Mouse (Mus musculus): Measurements from ENCODE around the gene Gins2. TPM values are rescaled to one million over a fixed set of nuclear protein-coding genes. Genes with fewer than 3 reads are reported as not detected.
A peak's percentile ranks its signal among the peaks of the same experiment; 100 is the strongest.

Gins2 gene
- total RNA-seq, 2 experiments from 2014 or later = 3.2 to 6.4 TPM

- DNase-seq = no peak
- intact Hi-C loops (cut with DNase I) = no loop called here
Measured at GRCm38 (mm10) chr8:120549922-120550321, 39.2 kb downstream of the Gins2 start.

DNA sequence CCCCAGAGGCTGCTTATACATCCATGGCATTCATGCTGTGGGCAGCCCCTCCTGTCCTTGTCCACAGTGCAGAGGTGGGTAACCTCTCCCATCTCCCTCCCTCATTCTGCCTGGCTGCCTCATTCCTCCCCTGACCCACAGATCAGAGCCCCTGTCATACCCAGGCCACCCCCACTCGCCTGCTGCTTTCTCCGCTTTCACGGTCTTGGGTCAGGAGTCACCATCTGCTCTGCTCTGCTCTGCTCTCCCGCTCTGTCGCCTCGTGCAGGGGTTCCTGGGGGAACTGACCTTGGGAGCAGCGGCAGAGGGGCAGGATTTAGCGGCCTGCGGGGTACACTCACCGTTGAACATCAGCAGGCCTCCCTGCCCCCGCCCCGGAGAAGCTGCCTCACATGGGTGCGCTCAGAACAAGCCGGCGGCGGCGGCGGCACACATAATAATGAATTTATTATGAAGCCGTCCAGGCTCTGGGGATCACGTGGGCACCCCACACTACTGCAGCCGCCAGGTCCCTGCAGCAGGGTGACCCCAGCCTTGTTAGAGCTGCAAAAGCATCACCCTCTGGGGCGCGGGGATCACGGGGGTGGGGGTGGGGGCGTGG is 39.7 kb downstream of the Gins2 start:
- no peak for DNase-seq
- intact Hi-C loops (cut with DNase I) = no loop called here

DNA sequence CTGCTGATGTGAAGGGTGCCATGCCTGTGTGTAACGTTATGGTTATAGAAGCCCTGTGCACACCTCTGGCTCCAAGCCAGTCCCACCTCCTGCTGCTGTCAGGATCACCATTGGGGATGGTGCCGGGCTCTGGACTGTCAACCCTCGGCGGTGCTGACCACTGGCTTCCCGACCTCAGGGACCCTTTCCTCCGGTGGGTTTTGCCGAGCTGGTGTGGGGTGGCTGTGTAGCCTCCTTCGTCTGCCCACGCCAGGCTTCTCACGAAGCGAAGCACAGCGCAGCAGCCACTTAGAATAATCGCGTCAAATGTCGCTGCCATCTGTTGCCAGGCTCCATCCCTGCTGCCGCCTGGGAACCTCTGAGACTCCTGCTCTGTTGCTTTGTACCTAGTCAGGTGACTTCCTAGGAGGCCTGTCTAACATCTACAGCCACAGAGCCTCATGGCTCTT is 40.8 kb downstream of the Gins2 start:
- no peak for DNase-seq
- intact Hi-C loops (cut with DNase I) = no loop called here

GRCm38 (mm10) chr8:120547562-120547961 is 41.5 kb downstream of the Gins2 start:
- intact Hi-C loops (cut with DNase I) = no loop called here
- no peak for DNase-seq

- intact Hi-C loops (cut with DNase I) = no loop called here
- no peak for DNase-seq
Measured at GRCm38 (mm10) chr8:120544155-120544554, 44.9 kb downstream of the Gins2 start.

DNA sequence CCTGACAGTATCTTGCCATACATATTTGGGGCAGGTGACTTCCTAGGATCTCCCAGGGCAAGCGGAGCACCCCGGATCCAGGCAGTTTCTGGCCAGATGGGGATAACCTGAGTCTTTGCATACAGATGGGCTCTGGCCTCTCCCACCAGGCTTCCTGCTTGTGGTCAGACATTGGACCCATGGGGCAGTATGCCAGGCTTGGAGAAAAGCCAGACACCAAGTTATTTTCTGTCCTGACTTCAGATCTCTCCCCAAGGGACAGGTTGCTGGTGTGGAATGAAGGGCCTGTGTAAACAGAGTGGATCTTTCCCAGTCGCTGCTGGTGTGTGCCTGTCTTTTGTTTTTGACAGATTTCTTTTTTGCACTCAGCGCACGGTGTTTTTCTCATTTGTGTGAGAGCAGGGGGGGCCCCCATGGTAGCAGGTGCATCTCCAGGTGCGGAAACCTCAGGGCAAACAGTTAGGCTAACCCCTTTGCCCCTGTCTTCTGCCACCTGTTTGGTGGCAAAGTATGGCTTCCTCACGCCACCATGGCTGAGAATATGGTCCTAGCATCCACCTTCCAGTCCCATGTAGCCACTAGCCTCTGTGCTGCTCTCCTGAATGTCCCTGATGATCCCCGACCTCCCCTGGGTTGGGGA is 45.6 kb downstream of the Gins2 start:
- intact Hi-C loops (cut with DNase I) = no loop called here
- peak; percentile 60 to 75 for DNase-seq

DNA sequence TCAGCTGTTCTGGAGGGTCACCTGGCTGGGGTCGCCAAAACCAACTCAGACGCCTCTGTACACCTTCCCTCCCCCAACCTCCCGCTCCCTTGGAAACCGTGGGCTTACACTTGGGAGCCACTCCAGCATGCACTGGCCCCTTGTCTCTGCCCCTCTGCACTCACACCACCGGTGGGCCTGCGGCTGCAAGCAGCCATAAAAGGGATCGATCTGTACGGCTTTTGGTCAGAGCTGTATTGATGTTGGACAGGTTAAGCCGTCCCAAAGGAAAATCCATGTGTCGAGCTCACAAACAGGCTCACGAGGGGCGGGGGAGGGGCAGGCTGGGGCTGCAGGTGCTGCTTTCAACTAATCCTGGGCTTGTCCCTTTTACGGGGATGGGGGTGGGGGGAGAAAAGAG is 46.1 kb downstream of the Gins2 start:
- intact Hi-C loops (cut with DNase I) = no loop called here
- DNase-seq = no peak

GRCm38 (mm10) chr8:120539775-120540625 is 49.1 kb downstream of the Gins2 start:
- no peak for DNase-seq
- intact Hi-C loops (cut with DNase I) = loop anchor here (2.0 kb wide), 1 partner anchor 21 kb away; no protein-coding TSS in a partner anchor

GRCm38 (mm10) chr8:120539381-120539774 is 49.7 kb downstream of the Gins2 start:
- peak in 1 of 2 experiments; percentile 50 for DNase-seq
- intact Hi-C loops (cut with DNase I) = no loop called here

DNA sequence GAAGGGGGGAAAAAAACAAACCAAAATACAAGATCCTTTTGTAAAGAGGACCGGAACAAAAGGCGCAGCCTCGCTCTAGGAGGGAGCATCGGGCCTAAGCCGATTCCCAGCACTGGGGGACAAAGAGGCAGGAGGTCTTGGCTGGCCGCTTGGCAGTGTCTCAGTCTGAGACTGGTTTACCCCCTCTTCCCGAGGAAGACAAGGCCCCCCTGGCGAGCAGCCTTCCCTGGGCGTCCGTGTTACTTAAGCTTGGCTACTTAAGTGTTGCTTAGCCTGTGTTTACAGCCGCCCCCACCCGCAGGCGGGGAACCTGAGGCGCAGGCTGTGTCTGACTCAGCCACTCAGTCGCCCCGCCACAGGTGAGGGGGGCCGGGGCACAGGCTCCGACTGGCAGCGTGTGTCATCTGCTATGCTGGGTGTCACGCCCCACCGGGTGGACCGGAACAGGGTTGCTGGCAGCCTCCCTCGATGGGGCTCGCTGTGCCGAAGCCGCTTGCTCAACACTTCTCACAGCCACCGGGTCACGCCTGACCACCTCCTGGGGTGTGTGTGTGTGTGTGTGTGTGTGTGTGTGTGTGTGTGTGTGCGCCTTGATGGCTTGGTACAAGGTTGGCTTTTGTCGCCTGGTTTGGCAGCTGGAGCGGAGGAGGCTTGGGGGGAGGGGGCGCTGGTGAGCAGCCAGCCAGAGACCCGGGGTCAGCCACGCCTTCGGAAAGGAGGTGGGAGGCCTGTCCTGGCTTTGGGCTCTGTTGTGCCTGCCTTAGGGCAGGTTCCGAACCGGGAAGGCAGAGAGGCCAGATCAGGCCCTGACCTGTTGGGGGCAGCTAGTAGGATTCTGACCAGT is 50.5 kb downstream of the Gins2 start:
- intact Hi-C loops (cut with DNase I) = no loop called here
- DNase-seq = peak; percentile 64 to 65

DNA sequence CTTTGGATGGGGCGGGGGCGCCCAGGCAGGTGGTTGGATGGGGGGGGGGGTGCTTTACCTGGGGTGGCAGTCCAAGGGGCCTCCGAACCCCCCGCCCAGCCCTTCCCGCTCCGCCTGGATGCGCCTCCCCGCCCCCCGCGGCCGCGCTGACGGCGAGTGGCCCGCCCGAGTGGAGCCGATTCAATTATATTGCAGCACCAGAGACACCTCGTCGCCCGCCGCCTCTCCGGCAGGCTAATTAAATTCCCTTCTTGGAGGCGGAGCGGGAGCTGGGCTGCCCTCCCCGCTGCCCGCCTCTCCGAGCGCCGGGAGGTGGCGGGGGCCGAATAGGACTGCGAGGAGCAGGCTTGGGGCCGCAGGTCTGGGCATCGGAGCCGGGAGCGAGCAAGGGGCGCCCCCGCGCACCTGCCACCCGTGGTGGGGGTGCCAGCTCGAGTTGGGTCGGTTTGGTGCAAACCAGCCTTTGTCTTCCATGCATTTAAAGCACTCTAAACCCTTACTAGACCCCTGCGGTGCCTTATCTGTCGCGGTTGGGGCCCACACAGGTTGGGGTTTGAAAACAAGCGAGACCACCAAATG is 51.2 kb downstream of the Gins2 start:
- intact Hi-C loops (cut with DNase I) = no loop called here
- peak; percentile 63 to 66 for DNase-seq

DNA sequence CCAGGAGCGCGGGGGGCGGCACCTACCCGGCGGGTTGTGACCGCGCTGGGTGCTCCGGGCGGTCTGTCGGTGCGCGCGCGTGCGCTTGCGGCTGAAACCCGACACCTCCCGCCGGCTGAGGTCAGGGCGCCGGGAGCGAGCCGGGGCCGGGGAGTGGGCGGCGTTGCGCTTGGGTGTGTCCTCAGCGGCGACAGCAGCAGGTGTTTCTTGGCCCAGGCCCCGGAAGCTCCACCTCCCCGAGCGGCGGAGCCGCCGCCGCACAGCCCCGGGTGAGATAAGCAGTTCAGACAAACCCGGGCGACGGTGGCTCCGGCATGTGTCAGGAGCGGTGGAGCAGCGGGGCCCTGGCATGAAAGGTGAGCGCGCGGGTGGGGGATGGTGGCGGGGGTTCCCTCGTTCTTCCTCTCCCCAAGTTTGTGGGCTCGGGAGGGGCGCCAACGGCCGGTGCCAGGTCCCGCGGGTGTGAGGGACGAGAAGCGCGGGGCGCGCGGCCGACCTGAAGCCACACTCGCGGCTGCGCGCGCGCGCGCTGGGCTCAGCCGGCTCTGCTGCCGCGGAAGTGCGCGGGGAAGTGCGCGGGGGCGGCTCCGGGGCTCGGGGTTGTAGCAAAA is 51.8 kb downstream of the Gins2 start:
- peak; percentile 84 to 85 for DNase-seq
- intact Hi-C loops (cut with DNase I) = no loop called here

DNA sequence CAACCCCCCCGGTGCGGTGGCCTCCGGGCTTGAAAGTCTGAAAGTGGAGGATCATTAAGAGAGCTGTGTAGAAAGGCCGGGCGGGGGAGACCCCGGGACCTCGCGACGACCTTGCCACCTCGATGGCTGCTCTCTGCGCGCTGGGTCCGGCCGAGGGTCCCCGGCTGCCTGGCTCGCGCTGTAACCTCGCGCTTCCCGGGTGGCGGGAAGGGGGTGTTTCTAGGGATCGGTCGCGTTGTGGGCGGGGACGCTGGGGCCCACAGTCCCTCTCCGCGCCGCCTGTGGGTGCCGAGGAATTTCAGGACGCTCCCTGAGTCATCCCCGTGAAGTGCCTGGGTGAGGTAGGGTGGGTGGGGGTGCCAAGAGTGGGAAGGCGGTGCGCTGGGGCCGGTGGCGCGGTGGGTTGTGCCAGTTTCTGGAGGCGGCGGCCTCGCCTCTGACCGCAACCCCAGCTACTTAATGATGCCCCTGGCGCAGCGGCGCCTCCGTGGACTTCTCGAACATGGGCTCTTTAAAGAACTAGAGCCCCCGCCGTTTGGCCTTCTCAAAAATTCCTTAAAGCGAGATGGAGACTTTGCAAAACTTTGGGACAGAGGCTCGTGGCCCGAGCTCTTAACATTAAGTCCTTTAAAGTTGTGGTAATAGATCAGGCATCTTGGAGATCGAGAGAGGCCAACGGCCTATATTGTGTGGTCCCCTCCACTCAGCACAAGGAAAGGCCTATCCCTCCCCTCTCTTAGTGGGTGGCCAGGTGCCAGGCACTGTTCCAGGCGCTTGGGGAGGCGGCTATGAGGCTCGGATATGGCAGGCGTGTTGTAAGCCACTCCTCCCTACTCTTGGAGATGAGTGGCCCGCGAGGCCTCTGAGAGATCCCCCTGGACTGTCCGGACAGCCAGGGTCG is 52.5 kb downstream of the Gins2 start:
- no peak for DNase-seq
- intact Hi-C loops (cut with DNase I) = no loop called here

GRCm38 (mm10) chr8:120535452-120536305 is 53.4 kb downstream of the Gins2 start:
- intact Hi-C loops (cut with DNase I) = loop anchor here (2.0 kb wide), 3 partner anchors 127 to 357 kb away; no protein-coding TSS in a partner anchor
- peak; percentile 71 to 73 for DNase-seq

DNA sequence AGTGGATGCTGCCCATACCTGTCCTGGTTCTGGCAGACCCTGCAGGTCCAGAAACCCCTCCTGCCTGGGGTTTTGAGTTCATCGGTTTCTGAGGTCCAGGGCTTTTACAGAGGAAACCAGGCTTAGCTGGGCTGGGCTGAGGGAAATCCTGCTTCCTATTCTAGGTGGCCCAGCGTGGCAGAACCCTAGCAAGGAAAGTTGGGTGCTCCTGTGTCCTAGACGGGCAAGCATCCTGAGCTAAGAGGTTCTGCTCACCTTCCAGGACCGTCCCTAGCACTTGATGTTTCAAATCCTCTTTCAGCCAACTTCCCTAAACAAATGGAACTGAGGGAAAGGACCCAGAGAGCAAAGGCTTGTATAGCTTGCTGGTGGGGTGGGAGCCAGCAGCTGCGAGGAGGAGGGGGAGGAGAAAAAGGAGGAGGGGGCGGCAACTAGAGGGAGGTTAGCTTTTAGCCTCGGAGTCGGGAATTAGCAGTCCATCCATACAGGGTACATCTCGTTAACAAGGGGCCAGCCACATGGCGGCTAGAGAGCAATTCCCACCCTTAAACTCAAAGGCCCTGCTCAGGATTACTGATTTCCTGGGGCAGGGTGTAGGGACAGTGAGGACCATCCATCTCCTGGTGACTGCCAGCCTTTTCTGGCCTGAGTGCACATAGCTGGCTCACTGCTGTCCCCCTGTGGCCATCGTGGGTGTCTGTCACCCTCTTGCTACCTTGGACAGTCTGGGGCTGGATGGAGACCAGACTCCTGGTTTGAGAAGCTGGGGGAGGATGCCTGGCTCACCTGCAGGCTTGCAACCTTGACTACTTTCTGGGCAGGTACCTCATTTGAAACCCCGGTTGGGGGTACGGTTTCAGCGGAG is 54.4 kb downstream of the Gins2 start:
- DNase-seq = peak; percentile 83 to 87
- intact Hi-C loops (cut with DNase I) = loop anchor here (2.0 kb wide), 3 partner anchors 126 to 356 kb away; no protein-coding TSS in a partner anchor

DNA sequence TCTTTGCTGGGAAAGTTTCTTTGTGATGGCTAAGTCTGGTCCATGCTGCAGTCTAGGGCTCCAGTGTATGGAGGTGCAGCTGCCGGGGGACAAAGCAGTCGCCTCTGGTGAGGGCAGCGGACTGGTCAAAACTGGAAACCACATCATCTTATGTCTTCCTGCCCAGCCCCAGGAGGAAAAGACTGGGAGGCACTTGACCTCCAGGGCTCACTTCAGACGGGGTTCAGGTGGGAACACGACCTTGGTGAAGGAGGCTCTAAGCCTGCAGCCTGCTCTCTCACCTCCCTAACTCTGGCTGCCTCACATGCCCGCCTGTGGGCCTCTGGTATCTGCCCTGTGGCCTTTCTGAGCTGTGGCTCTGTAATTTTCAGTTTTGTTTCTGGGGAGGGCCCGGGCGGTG is 55.0 kb downstream of the Gins2 start:
- no peak for DNase-seq
- intact Hi-C loops (cut with DNase I) = loop anchor here (2.0 kb wide), 3 partner anchors 125 to 355 kb away; no protein-coding TSS in a partner anchor

Data from heart, postnatal 14 days (tissue).